Mouse (Mus musculus): ENCODE data around the gene Anks1b.

Gene Anks1b

GRCm38 (mm10) chr10:90757773-90758172 lies 884.5 kb downstream of the Anks1b start:
- no peak for DNase-seq

GRCm38 (mm10) chr10:90759929-90760328 lies 886.6 kb downstream of the Anks1b start:
- no peak for DNase-seq

GRCm38 (mm10) chr10:90766261-90766660 lies 893.0 kb downstream of the Anks1b start:
- DNase-seq = no peak

- no peak for DNase-seq
Measured at GRCm38 (mm10) chr10:90770403-90770955, 897.2 kb downstream of the Anks1b start.

- no peak for DNase-seq
Measured at GRCm38 (mm10) chr10:90771046-90771445, 897.7 kb downstream of the Anks1b start.

- DNase-seq = no peak
Measured at GRCm38 (mm10) chr10:90771471-90772226, 898.3 kb downstream of the Anks1b start.

- no peak for DNase-seq
Measured at GRCm38 (mm10) chr10:90779561-90780400, 906.5 kb downstream of the Anks1b start.

DNA sequence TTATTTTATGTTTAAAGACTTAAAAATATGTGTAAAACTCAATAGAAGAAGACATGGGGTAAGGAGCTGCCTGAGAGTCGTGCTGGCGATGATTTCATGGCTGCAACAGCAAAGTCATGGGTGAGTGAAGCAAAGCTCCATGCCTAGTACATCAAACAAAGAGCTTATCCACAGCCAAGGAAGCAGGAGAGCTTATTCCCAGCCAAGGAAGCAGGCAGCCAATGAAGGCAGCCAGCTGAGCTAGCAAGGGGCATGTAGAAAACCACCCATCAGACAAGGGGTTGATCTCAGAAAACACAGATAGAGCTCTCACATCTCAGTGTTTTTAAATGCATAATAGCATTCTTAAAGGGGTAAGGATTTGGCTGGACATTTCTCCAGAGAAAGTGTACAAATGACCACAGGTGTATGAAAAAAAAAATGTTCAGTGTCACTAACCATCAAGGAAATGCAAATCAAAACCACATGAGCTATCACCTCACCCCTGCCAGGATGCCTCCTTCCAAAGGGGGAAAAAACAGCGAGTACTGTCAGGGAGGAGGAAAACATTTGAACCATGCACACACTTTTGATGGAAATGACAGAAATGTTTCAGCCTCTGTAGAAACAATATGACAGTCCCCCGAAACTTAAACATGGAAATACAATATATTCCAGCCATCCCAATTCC lies 911.8 kb downstream of the Anks1b start:
- DNase-seq = no peak

DNA sequence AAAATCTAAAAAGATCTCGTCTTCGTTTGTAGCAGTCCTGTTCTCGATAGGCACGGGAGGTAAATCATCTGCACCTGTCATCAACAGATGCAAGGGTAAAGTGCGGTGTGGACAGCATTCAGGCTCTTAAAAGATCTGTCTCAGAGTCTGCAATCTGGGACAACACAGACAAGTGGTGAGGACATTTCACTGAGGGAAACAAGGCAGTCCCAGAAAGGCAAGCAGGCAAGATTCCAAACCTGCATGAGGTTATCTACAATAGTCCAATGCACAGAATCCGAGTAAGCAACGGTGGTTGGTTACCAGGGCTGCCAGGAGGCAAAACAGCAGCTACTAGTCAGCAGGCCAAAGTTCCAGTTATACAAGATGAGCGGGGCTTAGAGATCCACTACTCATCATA lies 912.4 kb downstream of the Anks1b start:
- DNase-seq = no peak

DNA sequence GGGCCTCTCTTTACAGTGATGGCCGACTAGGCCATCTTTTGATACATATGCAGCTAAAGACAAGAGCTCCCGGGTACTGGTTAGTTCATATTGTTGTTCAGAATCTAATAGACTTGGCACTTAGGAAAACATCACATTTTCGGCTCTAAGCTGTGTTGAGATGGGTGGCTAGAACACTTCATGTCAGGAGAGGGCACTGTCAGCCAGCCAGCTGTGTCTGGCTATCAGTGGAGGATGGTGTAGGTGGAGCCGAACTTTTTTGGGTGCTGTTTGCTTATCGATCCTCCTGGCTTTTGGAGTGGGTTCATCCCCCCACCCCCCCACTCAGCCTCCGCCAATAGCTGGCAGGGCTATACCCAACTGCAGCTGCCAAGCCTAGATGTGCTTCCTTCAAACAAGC lies 929.8 kb downstream of the Anks1b start:
- DNase-seq = no peak

- DNase-seq = no peak
Measured at GRCm38 (mm10) chr10:90804602-90805095, 931.3 kb downstream of the Anks1b start.

GRCm38 (mm10) chr10:90808616-90809310 lies 935.5 kb downstream of the Anks1b start:
- no peak for DNase-seq

- no peak for DNase-seq
Measured at GRCm38 (mm10) chr10:90809911-90810590, 936.7 kb downstream of the Anks1b start.

- DNase-seq = no peak
Measured at GRCm38 (mm10) chr10:90811446-90811845, 938.1 kb downstream of the Anks1b start.

DNA sequence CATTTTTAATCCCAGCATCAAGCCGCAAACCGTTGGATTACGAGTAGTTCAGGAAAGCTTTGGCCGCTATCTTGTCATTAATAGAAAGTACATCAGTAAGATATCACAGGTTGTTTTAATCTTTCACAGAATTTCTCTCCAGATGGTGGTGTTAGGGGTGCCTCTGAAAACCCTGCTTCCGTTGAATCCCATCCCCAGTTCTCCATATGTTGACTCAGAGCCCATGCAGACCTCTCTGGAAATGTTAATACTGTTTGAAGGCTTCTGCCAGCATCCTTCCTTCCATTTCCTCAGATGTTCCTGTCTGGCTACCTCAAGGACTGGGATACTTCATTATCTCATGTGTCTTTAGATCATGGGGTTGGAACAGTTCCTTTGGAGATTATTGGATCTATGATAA lies 940.0 kb downstream of the Anks1b start:
- DNase-seq = no peak

GRCm38 (mm10) chr10:90814412-90814811 lies 941.1 kb downstream of the Anks1b start:
- no peak for DNase-seq

DNA sequence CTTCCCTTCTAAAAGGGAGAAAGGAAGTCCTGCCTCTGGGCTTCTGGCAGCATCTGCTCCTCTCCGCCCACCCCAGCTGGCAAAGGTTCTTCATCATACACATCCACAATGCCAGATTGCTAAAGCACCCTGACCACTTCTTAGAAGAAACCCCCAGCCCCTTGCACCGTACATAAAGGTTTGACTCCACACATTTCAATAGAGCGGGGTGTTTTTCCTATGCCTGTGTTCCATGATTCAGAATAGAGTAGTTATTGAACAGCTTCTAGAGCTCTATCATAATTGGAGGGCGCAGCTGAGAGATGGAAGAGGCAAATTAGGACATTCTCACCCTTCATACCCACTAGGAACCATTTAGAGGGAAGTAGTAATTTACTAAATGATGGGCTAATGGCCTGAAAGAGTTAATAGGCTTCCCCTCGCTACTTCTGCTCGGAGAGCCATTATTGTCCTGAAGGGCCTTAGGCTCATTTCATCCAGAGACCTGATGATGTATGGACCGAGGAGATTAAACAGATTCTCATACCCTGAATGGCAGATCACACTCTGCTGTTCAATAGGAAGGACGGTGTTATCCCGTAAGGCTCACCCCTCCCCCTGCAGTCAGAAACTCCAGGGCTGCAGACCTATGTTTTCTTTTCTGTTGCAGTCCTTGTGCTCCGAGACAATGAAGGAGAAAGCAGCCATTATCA lies 945.1 kb downstream of the Anks1b start:
- no peak for DNase-seq

DNA sequence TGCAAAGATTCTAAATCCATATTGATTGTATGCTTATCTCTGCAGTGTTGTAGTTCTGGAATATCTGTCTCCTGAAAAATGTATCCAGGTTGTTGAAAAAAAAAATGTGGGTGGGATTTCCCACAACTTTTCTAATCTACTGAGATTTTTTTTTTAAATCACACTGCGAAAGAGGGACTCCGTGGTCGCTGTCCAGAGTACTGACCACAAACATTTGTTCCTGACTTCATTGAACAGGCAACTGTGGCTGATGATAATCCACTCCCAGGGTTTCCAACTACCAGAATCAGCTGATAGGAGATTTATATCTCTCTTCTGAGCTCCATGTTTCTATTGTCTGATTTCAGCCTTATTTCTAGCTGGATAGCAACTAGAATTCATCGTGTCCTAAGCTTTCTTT lies 950.1 kb downstream of the Anks1b start:
- no peak for DNase-seq

DNA sequence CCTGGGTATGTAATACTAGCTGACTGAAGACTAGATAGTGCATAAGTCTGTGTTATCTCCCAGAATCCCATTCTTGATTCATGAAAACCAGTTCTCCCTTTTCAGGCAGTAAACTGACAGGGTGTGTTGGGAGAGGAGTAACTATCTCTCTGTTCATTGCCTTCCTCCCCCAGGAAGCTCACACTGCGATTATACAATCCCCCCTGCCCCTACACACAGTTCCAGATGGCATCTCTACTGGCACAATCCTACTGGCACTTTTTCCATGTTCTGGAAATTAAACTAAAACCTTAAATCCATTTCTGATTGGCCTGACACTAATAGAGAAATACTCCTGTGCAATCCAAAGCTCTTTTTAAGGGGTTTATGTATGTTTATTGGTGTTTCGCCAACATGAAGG lies 951.4 kb downstream of the Anks1b start:
- DNase-seq = no peak

DNA sequence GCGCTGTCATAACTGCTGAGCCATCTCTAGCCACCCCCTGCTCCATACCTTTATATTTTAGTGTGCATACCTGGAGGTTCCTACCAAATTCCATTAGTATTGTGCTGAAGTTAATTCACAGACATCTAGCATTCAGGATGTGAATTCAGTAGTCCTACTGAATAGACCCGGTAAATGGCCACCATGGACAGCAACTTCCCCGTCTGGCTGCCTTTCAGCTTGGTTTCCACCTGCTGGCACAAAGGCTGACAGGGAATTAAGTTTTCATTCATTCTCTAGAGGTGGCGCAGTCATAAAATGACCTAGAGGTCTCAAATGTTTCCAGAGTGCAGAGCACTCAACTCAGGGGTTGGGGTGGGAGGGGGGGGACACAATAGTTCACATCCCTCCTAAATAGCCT lies 953.6 kb downstream of the Anks1b start:
- no peak for DNase-seq
